Mouse (Mus musculus): ENCODE results near the gene Pgs1. TPM values are rescaled to one million over a fixed set of nuclear protein-coding genes. Genes with fewer than 3 reads are reported as not detected.

Gene Pgs1
- polyA plus RNA-seq, 1 experiment from 2014 or later, result 39.5 TPM

DNA sequence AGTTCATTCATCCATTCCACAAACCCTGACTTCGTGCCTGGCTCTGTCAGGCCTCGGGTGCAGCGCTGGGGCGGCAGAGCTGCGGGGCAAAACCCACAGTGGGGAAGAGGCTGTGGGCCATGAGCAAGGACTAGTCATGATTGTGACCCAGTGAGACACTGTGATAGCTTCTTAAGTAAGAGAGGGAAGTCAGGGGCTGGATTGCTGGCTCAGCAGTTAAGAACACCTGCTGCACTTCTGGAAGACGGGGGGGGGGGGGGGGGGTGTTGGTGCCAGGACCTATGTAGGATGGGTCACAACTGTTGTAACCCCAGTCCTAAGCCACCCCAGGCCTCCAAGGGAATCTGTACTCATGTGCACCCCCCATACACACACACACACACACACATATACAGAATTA is 15.0 kb upstream of the Pgs1 start:
- Histone ChIP-seq H3K4me3 (no peak overlapping the region), H3K4me1 (peaks cover 50% of the 10 kb centered on the region), H3K9me3 (no peaks in the 10 kb centered on the region), H3K27ac (no peak overlapping the region), H3K9ac (no peak overlapping the region), H3K27me3 (peaks cover 20% of the 10 kb centered on the region), H3K36me3 (peaks cover 11% of the 10 kb centered on the region; the same call in 1 of the 2 replicates), H3K4me2 (no peak overlapping the region)
- ATAC-seq (ENCODE audit: insufficient number of reproducible peaks, insufficient read depth, low FRiP score, low TSS enrichment, low read depth), result no peak
- WGBS, result 74% methylated on average over 6 of the region's 6 CpGs

DNA sequence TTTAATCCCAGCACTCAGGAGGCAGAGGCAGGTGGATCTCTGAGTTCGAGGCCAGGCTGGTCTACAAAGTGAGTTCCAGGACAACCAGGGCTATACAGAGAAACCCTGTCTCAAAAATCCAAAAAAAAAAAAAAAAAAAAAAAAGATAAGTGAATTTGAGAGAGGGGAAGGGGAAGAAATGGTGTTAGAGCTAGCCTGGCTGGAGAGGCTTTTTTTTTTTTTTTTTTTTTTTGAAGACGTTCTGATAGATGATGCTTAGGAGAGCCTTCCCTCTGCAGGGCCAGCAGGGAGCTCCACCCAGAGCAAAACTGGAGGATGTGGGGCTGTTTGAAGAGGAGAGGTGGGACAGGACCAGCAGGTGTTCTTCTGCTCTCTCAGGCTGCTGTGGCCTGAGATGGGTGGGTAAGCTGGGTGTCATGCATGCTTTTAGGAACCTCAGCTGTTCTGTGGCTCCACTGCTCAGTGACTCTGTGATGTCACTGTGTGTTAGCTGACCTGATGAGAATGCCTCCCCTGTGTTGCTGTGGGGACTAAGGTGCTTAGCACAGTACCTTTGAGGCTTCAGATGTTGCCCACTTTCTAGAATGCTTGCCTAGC is 14.3 kb upstream of the Pgs1 start:
- no peak overlapping the region for H3K9ac ChIP-seq
- ATAC-seq (ENCODE audit: insufficient number of reproducible peaks, insufficient read depth, low FRiP score, low TSS enrichment, low read depth), result no peak
- H3K9me3 ChIP-seq, result no peaks in the 10 kb centered on the region
- no peak overlapping the region for H3K27ac ChIP-seq
- H3K4me1 ChIP-seq, result peaks cover 50% of the 10 kb centered on the region
- no peak overlapping the region for H3K4me3 ChIP-seq
- peaks cover 5% of the 10 kb centered on the region; the same call in 1 of the 2 replicates for H3K36me3 ChIP-seq
- H3K27me3 ChIP-seq, result peaks cover 16% of the 10 kb centered on the region
- H3K4me2 ChIP-seq, result no peak overlapping the region
- 52% methylated on average over 2 of the region's 2 CpGs for WGBS

DNA sequence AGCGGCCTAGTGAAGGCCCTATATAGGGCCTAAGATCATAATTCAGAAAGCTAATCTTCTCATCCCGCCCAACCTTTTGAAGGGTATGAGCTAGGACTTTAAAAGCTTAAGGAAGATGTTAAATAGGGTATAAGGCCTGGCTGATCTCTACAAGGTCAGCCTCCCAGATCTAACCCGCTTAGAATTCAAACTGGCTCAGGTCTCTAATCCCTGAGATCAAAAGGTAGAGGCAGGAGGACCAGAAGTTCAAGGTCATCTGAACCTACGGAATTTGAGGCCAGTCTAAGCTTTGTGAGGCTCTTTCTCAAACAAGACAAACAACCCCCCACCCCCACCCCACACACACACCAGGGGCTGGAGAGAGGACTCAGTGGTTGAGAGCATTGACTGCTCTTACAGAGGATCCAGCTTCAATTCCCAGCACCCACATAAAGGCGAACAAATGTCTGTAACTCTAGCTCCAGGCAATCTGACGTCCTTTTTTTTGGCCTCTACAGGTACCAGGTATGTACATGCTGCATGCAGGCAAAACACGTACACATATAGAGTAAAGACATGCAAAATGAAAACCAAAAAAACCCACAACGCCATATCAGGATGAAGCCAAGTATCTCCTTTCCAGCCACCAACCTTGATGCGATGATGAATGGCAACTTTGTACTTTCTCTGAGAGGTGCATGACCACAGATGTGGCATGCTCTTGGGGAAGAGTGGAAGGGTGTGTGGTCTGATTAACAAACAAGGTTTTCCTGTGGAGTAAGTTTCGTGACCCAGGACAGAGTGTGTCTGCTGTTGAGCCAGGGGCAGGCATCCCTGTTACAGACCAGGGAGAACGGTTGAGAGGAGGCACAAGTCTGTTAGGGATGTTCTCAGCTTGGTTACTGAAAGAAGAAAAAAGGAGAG is 13.2 kb upstream of the Pgs1 start:
- ATAC-seq (ENCODE audit: insufficient number of reproducible peaks, insufficient read depth, low FRiP score, low TSS enrichment, low read depth), result no peak
- no peak overlapping the region for H3K4me3 ChIP-seq
- no peaks in the 10 kb centered on the region for H3K36me3 ChIP-seq
- no peak overlapping the region for H3K4me2 ChIP-seq
- WGBS, result 59% methylated on average over 11 of the region's 11 CpGs
- peaks cover 40% of the 10 kb centered on the region for H3K4me1 ChIP-seq
- H3K27ac ChIP-seq, result no peak overlapping the region
- H3K9me3 ChIP-seq, result no peaks in the 10 kb centered on the region
- no peak overlapping the region for H3K9ac ChIP-seq
- peaks cover 5% of the 10 kb centered on the region; the same call in 1 of the 2 replicates for H3K27me3 ChIP-seq

DNA sequence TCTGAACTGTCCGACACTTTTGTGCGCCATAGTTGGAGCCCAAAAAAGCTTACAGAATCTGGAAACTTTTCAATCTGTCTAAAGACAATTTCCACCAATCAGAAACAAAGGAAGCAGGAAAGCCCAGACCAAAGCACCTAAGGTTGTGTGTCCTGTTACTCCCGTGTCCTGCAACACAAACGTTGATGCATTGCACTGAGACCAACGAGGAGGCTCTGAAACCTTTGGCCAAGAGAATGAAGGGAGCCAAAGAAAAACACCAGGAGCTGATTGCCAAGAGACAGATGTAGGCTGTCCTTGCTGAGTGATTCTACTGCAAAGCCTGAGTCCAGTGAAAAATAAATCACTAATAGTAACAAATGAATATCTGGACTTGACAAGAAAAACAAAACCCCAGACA is 12.5 kb upstream of the Pgs1 start:
- no peaks in the 10 kb centered on the region for H3K9me3 ChIP-seq
- no peaks in the 10 kb centered on the region for H3K36me3 ChIP-seq
- no peak overlapping the region for H3K27ac ChIP-seq
- H3K4me2 ChIP-seq, result no peak overlapping the region
- peaks cover 36% of the 10 kb centered on the region for H3K4me1 ChIP-seq
- 0 out of 2 replicates have a peak, but pooled peaks cover 5% of the 10 kb centered on the region for H3K27me3 ChIP-seq
- H3K9ac ChIP-seq, result no peak overlapping the region
- no peak overlapping the region for H3K4me3 ChIP-seq
- ATAC-seq (ENCODE audit: insufficient number of reproducible peaks, insufficient read depth, low FRiP score, low TSS enrichment, low read depth), result no peak
- 43% methylated on average over 5 of the region's 5 CpGs for WGBS

GRCm38 (mm10) chr11:117974327-117975125 is 11.6 kb upstream of the Pgs1 start:
- H3K4me1 ChIP-seq, result peaks cover 40% of the 10 kb centered on the region
- WGBS, result 31% methylated on average over 14 of the region's 14 CpGs
- no peak overlapping the region for H3K4me2 ChIP-seq
- 0 out of 2 replicates have a peak, but pooled peaks cover 5% of the 10 kb centered on the region for H3K27me3 ChIP-seq
- no peak overlapping the region for H3K4me3 ChIP-seq
- no peaks in the 10 kb centered on the region for H3K36me3 ChIP-seq
- no peaks in the 10 kb centered on the region for H3K9me3 ChIP-seq
- no peak overlapping the region for H3K9ac ChIP-seq
- peak overlapping the region; percentile 80; the same call in 1 of the 2 replicates for H3K27ac ChIP-seq
- no peak for ATAC-seq (ENCODE audit: insufficient number of reproducible peaks, insufficient read depth, low FRiP score, low TSS enrichment, low read depth)

- Histone ChIP-seq H3K4me1 (peaks cover 39% of the 10 kb centered on the region), H3K9ac (peak overlapping the region; percentile 59), H3K27me3 (0 out of 2 replicates have a peak, but pooled peaks cover 5% of the 10 kb centered on the region), H3K4me2 (peak overlapping the region; percentile 17), H3K9me3 (no peaks in the 10 kb centered on the region), H3K36me3 (no peaks in the 10 kb centered on the region), H3K4me3 (no peak overlapping the region), H3K27ac (peak overlapping the region; percentile 80)
- 6% methylated on average over 18 of the region's 18 CpGs for WGBS
- peak; percentile 39; the same call in 1 of the 2 replicates for ATAC-seq (ENCODE audit: insufficient number of reproducible peaks, insufficient read depth, low FRiP score, low TSS enrichment, low read depth)
These were observed 10.7 kb upstream of the Pgs1 start for GRCm38 (mm10) chr11:117975211-117975967.

DNA sequence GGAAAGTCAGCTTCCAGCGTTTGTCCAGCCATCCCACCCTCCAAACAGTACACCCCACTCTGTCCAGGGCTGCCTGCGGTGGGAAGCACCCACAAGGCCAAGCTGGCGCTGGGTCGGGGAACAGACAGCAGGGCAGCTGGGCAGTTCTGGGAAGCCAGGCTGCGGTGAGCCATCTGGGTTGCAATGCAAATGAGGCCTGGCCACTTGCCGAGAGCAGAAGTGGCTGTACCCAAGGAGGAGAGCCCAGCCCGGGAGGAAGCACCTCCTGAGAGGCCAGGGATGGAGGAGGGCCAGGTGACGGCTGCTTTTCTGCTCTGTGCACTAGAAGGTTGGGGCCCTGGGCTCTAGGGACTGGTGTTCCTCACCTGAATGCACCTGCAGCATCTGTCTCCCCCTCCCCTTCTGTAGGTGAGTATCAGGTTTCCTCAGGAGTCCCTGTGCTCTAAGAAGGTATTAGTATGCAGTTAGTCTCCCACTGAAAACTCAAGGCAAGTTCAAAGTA is 10.0 kb upstream of the Pgs1 start:
- Histone ChIP-seq H3K4me1 (peaks cover 38% of the 10 kb centered on the region), H3K9ac (peak overlapping the region; percentile 59), H3K27me3 (0 out of 2 replicates have a peak, but pooled peaks cover 5% of the 10 kb centered on the region), H3K9me3 (no peaks in the 10 kb centered on the region), H3K36me3 (no peaks in the 10 kb centered on the region), H3K4me3 (no peak overlapping the region), H3K27ac (peak overlapping the region; percentile 80), H3K4me2 (peak overlapping the region; percentile 17; the same call in 1 of the 2 replicates)
- WGBS, result 4% methylated on average over 8 of the region's 8 CpGs
- ATAC-seq (ENCODE audit: insufficient number of reproducible peaks, insufficient read depth, low FRiP score, low TSS enrichment, low read depth), result peak; percentile 62; the same call in 1 of the 2 replicates

DNA sequence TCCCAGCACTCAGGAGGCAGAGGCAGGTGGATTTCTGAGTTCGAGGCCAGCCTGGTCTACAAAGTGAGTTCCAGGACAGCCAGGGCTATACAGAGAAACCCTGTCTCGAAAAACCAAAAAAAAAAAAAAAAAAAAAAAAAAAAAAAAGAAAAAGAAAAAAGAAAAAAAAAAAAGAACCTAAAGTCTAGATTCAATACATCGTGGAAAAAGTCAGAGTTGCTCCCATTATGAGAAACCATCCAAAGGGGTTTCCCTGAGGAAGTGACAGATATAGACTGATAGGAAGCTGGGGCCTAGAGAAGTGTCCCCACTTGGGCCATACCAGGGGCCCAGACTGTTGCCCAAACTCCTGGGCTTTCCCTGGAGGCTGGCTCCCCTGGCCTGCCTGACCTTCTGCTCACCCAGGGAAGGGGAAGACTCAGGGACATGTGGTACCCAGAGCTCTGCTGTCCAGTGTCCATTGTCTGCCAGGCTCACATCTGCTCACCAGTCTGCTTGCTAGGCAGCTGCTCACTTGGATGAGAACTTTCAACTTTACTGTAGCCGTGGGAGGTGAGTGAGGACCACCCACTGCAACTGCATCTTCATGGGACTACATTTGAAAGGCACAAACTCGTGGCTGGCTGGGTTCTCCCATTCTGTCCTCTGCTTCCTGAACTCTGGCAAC is 8.3 kb upstream of the Pgs1 start:
- 0 out of 2 replicates have a peak, but pooled peaks cover 5% of the 10 kb centered on the region for H3K27me3 ChIP-seq
- no peak for ATAC-seq (ENCODE audit: insufficient number of reproducible peaks, insufficient read depth, low FRiP score, low TSS enrichment, low read depth)
- no peak overlapping the region for H3K4me3 ChIP-seq
- no peaks in the 10 kb centered on the region for H3K9me3 ChIP-seq
- H3K4me2 ChIP-seq, result no peak overlapping the region
- H3K4me1 ChIP-seq, result peaks cover 38% of the 10 kb centered on the region
- no peak overlapping the region for H3K9ac ChIP-seq
- WGBS, result 46% methylated on average over 5 of the region's 5 CpGs
- no peaks in the 10 kb centered on the region for H3K36me3 ChIP-seq
- H3K27ac ChIP-seq, result no peak overlapping the region

DNA sequence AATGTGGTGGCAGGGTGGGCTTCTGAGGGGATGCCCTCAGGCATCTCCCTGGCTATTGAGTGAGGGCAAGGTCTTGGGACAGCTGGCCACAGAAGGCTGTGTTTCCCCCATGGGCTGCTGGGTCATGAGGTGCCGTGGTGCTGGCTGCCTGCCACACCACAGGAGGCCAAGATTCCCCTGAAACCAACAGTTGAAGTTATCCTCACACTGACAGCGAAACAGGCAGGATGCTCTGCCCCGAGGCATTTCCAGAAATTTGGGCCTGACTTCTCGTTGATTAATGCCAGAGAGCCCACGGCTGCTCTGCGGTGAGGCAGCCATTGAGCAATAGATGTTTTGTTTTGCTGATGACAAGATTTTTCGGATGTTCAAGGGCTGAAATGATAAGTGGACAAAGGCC is 6.7 kb upstream of the Pgs1 start:
- H3K27ac ChIP-seq, result no peak overlapping the region
- 0 out of 2 replicates have a peak, but pooled peaks cover 4% of the 10 kb centered on the region for H3K27me3 ChIP-seq
- no peak overlapping the region for H3K4me3 ChIP-seq
- no peak for ATAC-seq (ENCODE audit: insufficient number of reproducible peaks, insufficient read depth, low FRiP score, low TSS enrichment, low read depth)
- no peak overlapping the region for H3K9ac ChIP-seq
- 27% methylated on average over 7 of the region's 7 CpGs for WGBS
- no peaks in the 10 kb centered on the region for H3K36me3 ChIP-seq
- no peak overlapping the region for H3K4me2 ChIP-seq
- peaks cover 33% of the 10 kb centered on the region for H3K4me1 ChIP-seq
- no peaks in the 10 kb centered on the region for H3K9me3 ChIP-seq

GRCm38 (mm10) chr11:117982426-117982825 is 3.7 kb upstream of the Pgs1 start:
- Histone ChIP-seq H3K27ac (no peak overlapping the region), H3K4me3 (no peak overlapping the region), H3K4me1 (peaks cover 14% of the 10 kb centered on the region), H3K4me2 (no peak overlapping the region), H3K9me3 (no peaks in the 10 kb centered on the region), H3K9ac (no peak overlapping the region), H3K36me3 (no peaks in the 10 kb centered on the region), H3K27me3 (no peaks in the 10 kb centered on the region)
- WGBS, result 77% methylated on average over 5 of the region's 5 CpGs
- no peak for ATAC-seq (ENCODE audit: insufficient number of reproducible peaks, insufficient read depth, low FRiP score, low TSS enrichment, low read depth)

All from embryonic facial prominence, embryonic 13.5 days (tissue).